Mouse (Mus musculus) kidney, embryonic 15.5 days (tissue): ENCODE results near the gene 0610012G03Rik. TPM values are rescaled to one million over a fixed set of nuclear protein-coding genes. Genes with fewer than 3 reads are reported as not detected.

ENCODE experiments used
- ATAC-seq: fragments of 200-750 bp; cut with Nextera tagmentation; replicated peaks from 2 replicates; pipeline ENCODE4 v1.8.0; 2017; ENCODE audit warnings: moderate TSS enrichment; ENCODE audit not compliant: low FRiP score
- H3K27ac ChIP-seq: fragments of 300-500 bp; sonication (generic); 2 replicates; pipeline ENCODE4 v1.5.1; 2015; ENCODE audit warnings: mild to moderate bottlenecking, inconsistent platforms
- H3K27me3 ChIP-seq: fragments of 300-500 bp; sonication (generic); 2 replicates; pipeline ENCODE4 v1.6.1; 2015; ENCODE audit warnings: inconsistent platforms
- H3K36me3 ChIP-seq: fragments of 300-500 bp; sonication (generic); 2 replicates; pipeline ENCODE4 v1.6.1; 2015; ENCODE audit warnings: inconsistent platforms
- H3K4me1 ChIP-seq: fragments of 300-500 bp; sonication (generic); 2 replicates; pipeline ENCODE4 v1.6.1; 2015; ENCODE audit warnings: inconsistent platforms
- H3K4me2 ChIP-seq: fragments of 300-500 bp; sonication (generic); 2 replicates; pipeline ENCODE4 v1.6.1; 2015; ENCODE audit warnings: moderate library complexity, mild to moderate bottlenecking, inconsistent platforms
- H3K4me3 ChIP-seq: fragments of 300-500 bp; sonication (generic); replicated peaks from 2 replicates; pipeline ENCODE4 v1.5.1; 2015; ENCODE audit warnings: mild to moderate bottlenecking, inconsistent platforms
- H3K9ac ChIP-seq: fragments of 300-500 bp; sonication (generic); 2 replicates; pipeline ENCODE4 v1.6.1; 2015; ENCODE audit warnings: mild to moderate bottlenecking, inconsistent platforms
- H3K9me3 ChIP-seq: fragments of 300-500 bp; sonication (generic); replicated peaks from 2 replicates; pipeline ENCODE4 v1.6.1; 2016; ENCODE audit warnings: inconsistent platforms
- WGBS: fragments of 180-500 bp; shearing (Covaris S2); methylation state at CpG from one replicate; pipeline ENCODE4 v1.1.7; 2015; ENCODE audit warnings: mixed read lengths; 5-methylcytosine and 5-hydroxymethylcytosine counted together
- microRNA-seq: library from miRNA; unstranded; fragments of <30 nt; microRNA quantifications from one replicate; pipeline ENCODE4, GENCODE M21; 2016
- polyA plus RNA-seq: library from polyadenylated mRNA; unstranded; fragments of >200 nt; fragmentation: Nextera tagmentation; extraction: Ambion mirVana; gene quantifications from 2 replicates; pipeline ENCODE4 v1.2.1, GENCODE M21; 2015

0610012G03Rik gene
- polyA plus RNA-seq, 1 experiment from 2014 or later, result 93.8 TPM

- Histone ChIP-seq H3K4me3 (no peak overlapping the region), H3K36me3 (no peaks in the 10 kb centered on the region), H3K9me3 (no peaks in the 10 kb centered on the region), H3K4me1 (peaks cover 13% of the 10 kb centered on the region), H3K27ac (no peak overlapping the region), H3K4me2 (no peak overlapping the region), H3K27me3 (no peaks in the 10 kb centered on the region), H3K9ac (no peak overlapping the region)
- 78% methylated on average over 4 of the region's 4 CpGs for WGBS
- ATAC-seq, result no peak
These were observed 43.0 kb downstream of the 0610012G03Rik start for GRCm38 (mm10) chr16:31905331-31905730.

GRCm38 (mm10) chr16:31903239-31903638 lies 45.1 kb downstream of the 0610012G03Rik start:
- Histone ChIP-seq H3K9ac (no peak overlapping the region), H3K36me3 (no peaks in the 10 kb centered on the region), H3K27me3 (no peaks in the 10 kb centered on the region), H3K4me2 (no peak overlapping the region), H3K27ac (no peak overlapping the region), H3K4me1 (peaks cover 13% of the 10 kb centered on the region), H3K4me3 (no peak overlapping the region), H3K9me3 (no peaks in the 10 kb centered on the region)
- no peak for ATAC-seq
- 90% methylated on average over 8 of the region's 8 CpGs for WGBS

- H3K27me3 ChIP-seq, result no peaks in the 10 kb centered on the region
- no peak overlapping the region for H3K4me2 ChIP-seq
- H3K9me3 ChIP-seq, result no peaks in the 10 kb centered on the region
- no peak overlapping the region for H3K4me3 ChIP-seq
- peaks cover 23% of the 10 kb centered on the region for H3K4me1 ChIP-seq
- H3K36me3 ChIP-seq, result no peaks in the 10 kb centered on the region
- ATAC-seq, result no peak
- no peak overlapping the region for H3K27ac ChIP-seq
- no peak overlapping the region for H3K9ac ChIP-seq
- WGBS, result 88% methylated on average over 1 of the region's 1 CpGs
These were observed 46.4 kb downstream of the 0610012G03Rik start for GRCm38 (mm10) chr16:31901886-31902285.

- H3K9me3 ChIP-seq, result no peaks in the 10 kb centered on the region
- no peak overlapping the region for H3K4me2 ChIP-seq
- H3K27ac ChIP-seq, result no peak overlapping the region
- peaks cover 14% of the 10 kb centered on the region for H3K4me1 ChIP-seq
- H3K4me3 ChIP-seq, result no peak overlapping the region
- no peak for ATAC-seq
- H3K36me3 ChIP-seq, result no peaks in the 10 kb centered on the region
- H3K27me3 ChIP-seq, result no peaks in the 10 kb centered on the region
- H3K9ac ChIP-seq, result no peak overlapping the region
- 83% methylated on average over 18 of the region's 18 CpGs for WGBS
These were observed 49.6 kb downstream of the 0610012G03Rik start for GRCm38 (mm10) chr16:31898546-31899326.

Small RNA genes lying within 50 kb of the gene (microRNA-seq; reads per million reads assigned to microRNA genes)
- gene Gm26269, result not detected

Other genes with a start within 250 kb of the 0610012G03Rik start
- 0.39 and 0.40 TPM in 2 replicates for gene Meltf, start 69.7 kb downstream of the 0610012G03Rik start, polyA plus RNA-seq
- 0.62 and 0.86 TPM in 2 replicates for gene Pigz, start 14.6 kb downstream of the 0610012G03Rik start, polyA plus RNA-seq
- gene Ncbp2, start within 50 bp of the 0610012G03Rik start, polyA plus RNA-seq, result 110 and 121 TPM in 2 replicates
- 16.1 TPM in 2 replicates for gene Senp5, start 54.8 kb upstream of the 0610012G03Rik start, polyA plus RNA-seq
- 37.5 and 39.0 TPM in 2 replicates for gene Pak2, start 130.8 kb upstream of the 0610012G03Rik start, polyA plus RNA-seq
- gene Pigx, start 151.2 kb upstream of the 0610012G03Rik start, polyA plus RNA-seq, result 127 and 131 TPM in 2 replicates
- 38.3 and 39.8 TPM in 2 replicates for gene Cep19, start 151.3 kb upstream of the 0610012G03Rik start, polyA plus RNA-seq
- gene Nrros, start 217.1 kb upstream of the 0610012G03Rik start, polyA plus RNA-seq, result 17.7 and 17.8 TPM in 2 replicates
- not detected in 2 replicates for gene Bex6, start 231.3 kb upstream of the 0610012G03Rik start, polyA plus RNA-seq